Mouse (Mus musculus) olfactory bulb, adult 2 months (tissue): ENCODE results near the gene Xpo6.

Experiments used
- CTCF ChIP-seq: fragments of 200-500 bp; IDR thresholded peaks from 2 replicates; pipeline ENCODE4 v1.5.1; 2012; ENCODE audit warnings: low read depth, mild to moderate bottlenecking, low read length, moderate library complexity; ENCODE audit not compliant: insufficient read depth
- POLR2A ChIP-seq: fragments of 200-500 bp; IDR thresholded peaks from 2 replicates; pipeline ENCODE4 v1.6.1; 2012; ENCODE audit warnings: mild to moderate bottlenecking, low read depth, low read length, moderate library complexity; ENCODE audit not compliant: insufficient read depth

- TF ChIP-seq POLR2A (no peak), CTCF (no peak)
Observed at GRCm38 (mm10) chr7:126088155-126088554, 112.1 kb downstream of the Xpo6 start.
